Mouse (Mus musculus): ENCODE measurements at regions not wholly inside any gene's neighbourhood (a gene's known extent, or its start where the extent isn't known, plus 50 kb on each side); places are given as distances from the start of the nearest gene placed in this dataset.
"Not testable (repeated sequence)": the region's sequence is repeated elsewhere in the genome, so short reads cannot be mapped to it uniquely, and the experiment has no call there.

DNA sequence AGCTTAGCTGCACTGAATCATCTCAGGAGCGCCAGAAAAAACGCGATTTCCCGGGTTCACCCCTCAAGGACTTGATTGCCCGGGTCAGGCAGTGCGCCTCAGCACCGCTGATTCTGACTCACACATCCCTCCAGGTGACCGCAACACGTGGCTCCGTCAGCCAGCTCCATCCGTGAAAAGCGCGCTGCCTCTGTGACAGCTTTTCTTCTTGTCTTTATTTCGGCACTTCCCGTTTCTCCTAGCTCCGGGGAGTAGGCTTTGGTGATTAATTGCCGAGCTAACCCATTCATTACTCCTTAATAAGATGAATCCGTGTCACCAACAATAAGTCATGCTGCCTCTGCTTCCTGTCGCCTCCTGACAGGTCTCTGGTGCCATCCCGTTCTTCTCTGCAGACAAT, 108.6 kb downstream of the Katnal1 start:
- DNase-seq (ENCODE audit: low read depth, low spot score) = no peak

GRCm38 (mm10) chr5:148819423-148819822, 109.7 kb downstream of the Katnal1 start:
- DNase-seq (ENCODE audit: low read depth, low spot score) = no peak

GRCm38 (mm10) chr5:148818746-148819145, 110.4 kb downstream of the Katnal1 start:
- DNase-seq (ENCODE audit: low read depth, low spot score) = no peak

DNA sequence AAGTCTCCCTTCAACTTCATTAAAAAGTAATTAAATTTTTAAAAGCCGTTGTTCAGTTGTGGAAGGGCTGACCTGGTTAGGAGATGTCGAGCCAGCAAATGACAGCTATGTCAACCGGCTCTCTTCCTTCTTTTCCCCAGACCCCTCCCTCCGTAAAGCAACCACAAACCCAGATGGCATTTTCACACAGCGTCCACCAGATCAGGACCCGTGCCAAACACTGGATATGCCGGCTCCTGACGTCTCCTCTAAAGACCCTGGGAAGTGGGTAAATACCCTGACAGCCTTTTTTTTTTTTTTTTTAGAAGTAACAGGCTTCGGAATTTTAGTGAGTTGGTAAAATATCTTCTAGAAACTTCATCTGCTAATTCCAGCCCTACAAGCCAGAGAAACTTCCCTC, 116.3 kb downstream of the Katnal1 start:
- DNase-seq (ENCODE audit: low read depth, low spot score) = no peak

DNA sequence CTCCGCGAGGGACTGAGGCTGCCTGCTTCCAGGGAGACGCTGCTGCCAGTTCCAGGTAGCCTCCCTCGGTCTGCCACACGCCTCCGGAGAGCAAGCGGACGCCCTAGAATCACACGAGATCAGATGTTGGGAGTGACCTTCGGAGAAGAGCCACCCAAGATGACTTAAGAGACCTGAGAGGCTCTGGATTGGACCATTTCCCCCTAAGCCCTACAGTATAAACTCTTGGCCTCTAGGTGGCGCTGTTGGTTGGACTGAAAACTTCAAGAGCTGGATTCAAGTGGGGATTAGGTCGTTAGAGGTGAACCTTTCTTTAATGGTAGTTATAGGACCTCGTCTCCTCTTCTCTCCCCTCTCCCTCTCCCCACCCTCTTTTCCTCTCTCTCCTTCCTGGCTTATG, 117.1 kb downstream of the Katnal1 start:
- DNase-seq (ENCODE audit: low read depth, low spot score) = no peak

DNA sequence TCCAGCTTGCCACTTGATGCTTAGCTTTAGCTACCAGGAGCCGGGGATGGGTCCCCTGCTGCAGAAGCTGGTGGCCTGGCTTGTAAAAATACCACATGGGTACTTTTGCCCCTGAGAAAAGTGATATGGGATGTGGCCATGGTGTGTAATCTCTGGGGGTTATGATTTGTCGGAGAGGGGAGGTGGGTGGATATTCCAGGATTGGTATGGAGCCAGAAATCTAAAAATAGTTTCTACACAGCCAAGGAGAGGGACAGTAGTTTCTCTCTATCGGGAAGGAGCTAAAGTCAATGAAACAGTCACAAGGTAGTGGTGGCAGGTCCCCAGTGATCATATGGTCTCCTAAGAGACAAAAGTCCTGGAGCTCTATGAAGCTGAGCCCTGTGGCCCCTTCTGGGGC, 119.6 kb downstream of the Katnal1 start:
- no peak for DNase-seq (ENCODE audit: low read depth, low spot score)

DNA sequence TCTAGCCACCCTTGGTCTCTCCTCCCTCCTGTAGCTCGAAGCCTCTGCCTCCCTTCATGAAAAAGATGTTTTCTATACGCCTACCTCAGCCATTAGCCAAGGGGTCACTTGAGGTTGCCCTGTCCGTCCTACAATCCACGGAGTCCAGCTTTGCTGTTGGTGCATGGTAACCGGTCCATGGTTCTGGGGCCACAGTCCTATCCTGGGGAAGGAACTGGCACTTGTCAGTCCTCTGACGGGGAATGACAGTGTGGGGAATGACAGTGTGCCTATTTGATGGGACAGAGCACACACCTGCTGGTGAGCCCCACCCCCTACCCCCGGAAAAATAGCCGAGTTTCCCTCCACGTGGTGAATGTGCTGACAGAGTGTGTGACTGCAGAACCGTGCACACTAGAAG, 120.1 kb downstream of the Katnal1 start:
- no peak for DNase-seq (ENCODE audit: low read depth, low spot score)

DNA sequence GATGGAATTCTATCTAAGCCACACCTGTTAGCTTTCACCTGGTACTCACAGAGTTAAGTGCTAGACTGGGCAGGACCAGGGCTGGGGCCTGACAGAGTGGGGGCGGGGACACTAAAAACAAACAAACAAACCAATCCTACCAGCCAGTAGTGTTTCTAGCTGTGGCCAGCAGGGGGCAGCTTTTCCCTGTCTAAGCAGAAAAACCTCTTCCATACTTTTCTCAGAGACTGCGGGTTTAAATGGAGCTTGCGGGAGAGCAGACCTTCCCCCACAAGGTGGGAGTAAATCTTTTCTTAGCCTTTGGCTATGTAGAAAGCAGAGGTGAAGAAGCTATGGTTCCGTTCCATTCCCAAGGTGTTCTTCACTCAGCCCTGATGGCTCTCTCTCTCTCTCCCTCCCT, 120.7 kb downstream of the Katnal1 start:
- DNase-seq (ENCODE audit: low read depth, low spot score) = peak; percentile 61

GRCm38 (mm10) chr5:148807612-148808011, 121.5 kb downstream of the Katnal1 start:
- no peak for DNase-seq (ENCODE audit: low read depth, low spot score)

DNA sequence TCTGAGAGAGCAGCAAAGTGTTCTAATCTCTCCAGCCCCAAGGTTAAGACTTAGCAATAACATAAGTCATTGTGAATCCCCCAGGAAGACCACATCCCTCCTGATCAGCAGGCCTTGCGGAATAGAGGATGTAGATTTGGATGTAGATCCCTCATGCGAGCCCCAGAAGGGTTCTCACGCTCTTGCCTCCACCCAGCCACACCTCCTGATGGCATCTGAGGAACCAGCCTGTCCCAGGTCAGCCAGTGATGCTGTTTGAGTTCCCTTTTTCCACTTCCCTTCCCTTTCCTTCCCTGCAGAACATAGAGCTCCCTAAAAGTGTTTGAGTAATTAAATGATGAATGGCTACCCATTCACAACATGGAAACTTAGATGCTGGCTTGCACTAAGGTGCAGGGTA, 124.1 kb downstream of the Katnal1 start:
- DNase-seq (ENCODE audit: low read depth, low spot score) = no peak

DNA sequence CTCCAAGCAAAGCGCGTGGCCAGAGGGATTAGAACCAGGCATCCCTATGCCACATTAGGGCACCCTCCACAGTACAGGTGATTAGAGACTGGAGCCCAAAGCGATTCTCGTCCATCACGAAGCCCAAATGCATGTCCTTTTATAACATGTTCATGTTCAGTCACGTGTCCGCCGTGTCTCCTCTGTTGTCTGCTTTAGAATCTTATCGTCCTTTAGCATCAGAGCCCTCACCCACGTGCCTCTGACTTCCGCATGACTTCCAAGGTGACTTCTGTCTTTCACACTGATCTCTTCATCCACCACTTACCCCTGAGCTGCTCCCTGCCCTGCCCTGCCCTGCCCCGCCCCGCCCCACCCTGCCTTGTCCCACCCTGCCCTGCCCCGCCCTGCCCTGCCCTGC, 125.3 kb downstream of the Katnal1 start:
- no peak for DNase-seq (ENCODE audit: low read depth, low spot score)

GRCm38 (mm10) chr5:148802720-148803119, 126.4 kb downstream of the Katnal1 start:
- DNase-seq (ENCODE audit: low read depth, low spot score) = no peak

DNA sequence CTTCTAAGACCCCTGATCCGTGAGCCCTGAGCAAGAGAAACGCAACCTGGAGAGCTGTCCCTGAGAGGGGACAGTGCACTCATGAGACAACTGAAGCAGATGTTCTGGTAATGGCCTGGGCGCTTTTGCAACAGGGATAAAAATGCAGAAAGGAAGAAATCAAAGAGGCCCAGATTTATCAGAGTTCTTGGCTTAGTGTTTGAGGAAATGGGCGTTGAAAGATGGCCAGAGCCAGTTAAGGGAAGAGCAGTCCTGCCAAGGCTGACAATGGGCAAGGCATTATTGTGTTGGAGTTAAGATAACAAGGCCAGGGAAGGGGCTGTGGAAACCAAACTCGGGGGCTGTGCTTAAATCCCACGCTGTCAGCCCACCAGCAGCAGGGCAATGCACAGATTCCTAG, 130.6 kb downstream of the Katnal1 start:
- no peak for DNase-seq (ENCODE audit: low read depth, low spot score)

DNA sequence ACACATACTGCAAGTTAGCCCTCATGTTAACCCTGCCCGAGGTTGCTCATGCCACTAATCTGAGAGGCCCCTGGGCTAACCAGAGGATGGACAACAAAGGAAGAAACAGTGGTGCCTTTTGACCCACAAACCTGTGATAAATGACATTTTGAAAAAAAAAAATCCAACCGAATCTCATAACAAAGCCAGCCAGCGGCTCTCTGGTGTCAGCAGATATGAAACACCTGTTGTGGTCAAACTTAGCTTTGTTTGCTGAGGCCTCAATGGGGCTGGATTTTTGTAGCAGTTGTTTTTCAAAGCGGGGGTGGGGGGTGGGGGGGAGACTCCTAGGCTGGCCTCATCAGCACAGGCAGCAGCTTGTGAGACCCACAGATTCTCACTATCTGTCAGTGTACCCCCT, 133.0 kb downstream of the Katnal1 start:
- no peak for DNase-seq (ENCODE audit: low read depth, low spot score)

DNA sequence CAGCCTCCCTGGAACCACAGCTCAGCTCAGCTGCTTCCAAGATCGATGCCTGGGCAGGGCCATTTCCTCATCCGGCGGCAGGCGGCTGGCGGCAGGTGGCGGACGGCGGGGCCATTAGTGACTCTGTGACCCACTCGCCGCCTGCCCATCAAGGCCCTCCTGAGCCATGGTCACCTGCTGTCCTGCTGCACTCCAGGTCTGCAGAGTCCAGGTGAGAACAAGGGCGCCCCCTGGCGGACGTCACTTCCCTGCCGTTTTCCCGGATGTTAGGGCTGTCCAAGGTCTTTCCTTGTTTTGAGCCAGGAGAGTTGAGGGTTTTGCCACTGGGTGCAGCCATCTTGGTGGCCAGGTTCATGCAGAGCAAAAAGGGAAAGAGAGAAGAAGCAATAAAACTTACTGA, 134.7 kb downstream of the Katnal1 start:
- DNase-seq (ENCODE audit: low read depth, low spot score) = no peak

- no peak for DNase-seq (ENCODE audit: low read depth, low spot score)
Observed at GRCm38 (mm10) chr5:148792736-148793440, 136.2 kb downstream of the Katnal1 start.

GRCm38 (mm10) chr5:148791651-148792050, 137.5 kb downstream of the Katnal1 start:
- no peak for DNase-seq (ENCODE audit: low read depth, low spot score)

- not testable (repeated sequence) for DNase-seq (ENCODE audit: low read depth, low spot score)
Observed at GRCm38 (mm10) chr5:148790343-148790742, 138.8 kb downstream of the Katnal1 start.

GRCm38 (mm10) chr5:148789823-148790222, 139.3 kb downstream of the Katnal1 start:
- DNase-seq (ENCODE audit: low read depth, low spot score) = no peak

DNA sequence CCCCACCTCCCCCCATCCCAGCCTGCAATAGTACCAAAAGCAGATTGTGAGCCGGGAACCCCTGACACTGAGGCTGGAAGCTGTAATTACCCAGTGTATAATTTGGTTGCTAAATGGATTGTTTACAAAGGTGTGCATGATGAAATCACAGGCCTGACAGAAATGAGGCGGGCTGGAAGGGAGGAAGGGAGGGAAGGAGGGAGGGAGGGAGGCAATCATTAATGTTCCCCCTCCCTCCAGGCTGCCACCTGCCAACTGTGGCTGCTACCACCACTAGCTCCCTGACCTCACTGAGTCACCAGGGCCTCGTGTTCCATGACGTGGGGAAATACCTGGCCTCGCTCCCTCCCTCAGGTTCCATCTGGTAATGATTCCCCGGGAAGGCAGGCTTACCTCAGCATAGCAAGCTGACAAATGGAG, 140.0 kb downstream of the Katnal1 start:
- DNase-seq (ENCODE audit: low read depth, low spot score) = no peak

DNA sequence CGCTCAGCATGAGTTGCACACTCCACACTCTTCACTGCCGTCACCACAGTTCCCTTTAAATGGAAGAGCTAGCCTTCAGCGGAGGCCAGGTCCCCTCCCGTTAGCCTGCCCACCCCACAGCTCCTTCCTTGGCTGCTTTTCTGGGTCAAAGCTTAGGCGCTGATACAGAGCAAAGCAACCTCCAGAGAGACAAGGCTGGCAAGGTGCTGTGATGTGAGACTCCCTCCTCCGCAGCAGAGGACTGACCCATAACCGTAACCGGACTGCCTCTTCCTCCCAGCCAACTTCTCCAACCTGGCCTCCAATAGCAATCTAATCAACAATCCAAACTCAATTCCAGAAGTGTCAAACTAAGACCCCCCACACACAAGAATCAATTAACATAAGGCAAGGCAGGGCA, 140.4 kb downstream of the Katnal1 start:
- no peak for DNase-seq (ENCODE audit: low read depth, low spot score)

GRCm38 (mm10) chr5:148787270-148787669, 141.8 kb downstream of the Katnal1 start:
- no peak for DNase-seq (ENCODE audit: low read depth, low spot score)

GRCm38 (mm10) chr5:148781076-148781475, 148.0 kb downstream of the Katnal1 start:
- not testable (repeated sequence) for DNase-seq (ENCODE audit: low read depth, low spot score)

Measured in brain, embryonic 18.5 days (tissue).